Mouse (Mus musculus) E14TG2a.4 (cell line): Measurements from ENCODE around the gene Cenpu.
A peak's percentile ranks its signal among the peaks of the same experiment; 100 is the strongest.

Source experiments
- H3K27me3 ChIP-seq: 2 replicates; pipeline ENCODE4 v1.6.1; 2014; ENCODE audit warnings: low read length, control low read depth; ENCODE audit not compliant: insufficient read depth
- H3K36me3 ChIP-seq: 2 replicates; pipeline ENCODE4 v1.6.1; 2014; ENCODE audit warnings: low read length, control low read depth; ENCODE audit not compliant: insufficient read depth
- H3K4me1 ChIP-seq: replicated peaks from 2 replicates; pipeline ENCODE4 v1.6.1; 2014; ENCODE audit warnings: low read depth, low read length, control low read depth
- H3K4me3 ChIP-seq: replicated peaks from 2 replicates; pipeline ENCODE4 v1.5.1; 2014; ENCODE audit warnings: mild to moderate bottlenecking, low read length
- H3K9me3 ChIP-seq: 2 replicates; pipeline ENCODE4 v1.6.1; 2014; ENCODE audit warnings: low read length, control low read depth
- CTCF ChIP-seq: conservative IDR thresholded peaks from 2 replicates; pipeline ENCODE4 v1.5.1; 2014; ENCODE audit warnings: low read length
- NANOG ChIP-seq: IDR thresholded peaks from 2 replicates; pipeline ENCODE4 v1.6.1; 2014; ENCODE audit warnings: borderline replicate concordance, low read length, mixed read lengths
- POU5F1 ChIP-seq: IDR thresholded peaks from 2 replicates; pipeline ENCODE4 v1.6.1; 2014; ENCODE audit warnings: low read length, borderline replicate concordance

Gene Cenpu

DNA sequence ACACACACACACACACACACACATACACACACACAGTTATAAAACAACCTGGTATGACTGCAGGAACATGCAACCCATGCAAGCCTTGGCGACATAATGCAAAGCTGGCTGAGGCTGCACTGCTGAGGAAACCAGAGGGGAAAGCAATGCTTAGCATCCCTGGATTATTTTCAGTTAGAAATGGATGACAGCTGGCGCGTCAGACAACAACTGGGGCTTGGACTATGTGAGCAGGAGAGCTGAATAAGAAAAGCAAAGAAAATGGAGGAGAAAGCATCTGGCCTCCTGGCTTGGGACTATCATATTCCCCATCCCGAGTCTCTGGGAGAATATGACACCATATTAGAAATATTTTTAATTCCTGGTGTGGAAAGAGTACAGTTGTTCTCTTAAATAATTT, 61.1 kb downstream of the Cenpu start:
- TF ChIP-seq NANOG (no peak), CTCF (no peak), POU5F1 (no peak)
- H3K9me3 ChIP-seq = no peaks in the 10 kb centered on the region
- peaks cover 36% of the 10 kb centered on the region for H3K36me3 ChIP-seq
- no peak overlapping the region for H3K4me3 ChIP-seq
- H3K27me3 ChIP-seq = no peaks in the 10 kb centered on the region
- H3K4me1 ChIP-seq = peaks cover 16% of the 10 kb centered on the region

DNA sequence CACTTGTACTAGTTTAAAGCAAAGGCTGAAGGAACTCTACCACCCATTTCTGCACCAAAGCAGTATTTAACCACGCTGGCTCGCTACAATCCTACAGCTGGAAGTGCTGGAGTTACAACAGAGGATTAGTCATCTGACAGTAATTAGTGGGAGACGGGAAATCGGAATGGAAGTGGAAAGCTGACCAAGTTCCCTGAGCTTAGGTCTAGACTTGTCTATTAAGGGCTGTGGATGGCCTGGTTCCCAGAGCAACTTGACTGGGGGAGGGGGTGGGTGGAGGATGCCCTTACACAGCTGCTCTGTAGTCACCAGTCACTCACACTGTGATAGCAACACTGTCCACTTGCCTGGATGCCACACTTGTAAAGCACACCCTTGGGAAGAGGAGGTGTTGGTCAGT, 61.5 kb downstream of the Cenpu start:
- Histone ChIP-seq H3K36me3 (peaks cover 34% of the 10 kb centered on the region), H3K27me3 (no peaks in the 10 kb centered on the region), H3K9me3 (no peaks in the 10 kb centered on the region), H3K4me3 (no peak overlapping the region), H3K4me1 (peaks cover 21% of the 10 kb centered on the region)
- TF ChIP-seq CTCF (no peak), NANOG (no peak), POU5F1 (no peak)

GRCm38 (mm10) chr8:46615936-46616335, 64.1 kb downstream of the Cenpu start:
- no peaks in the 10 kb centered on the region for H3K9me3 ChIP-seq
- H3K36me3 ChIP-seq = peaks cover 11% of the 10 kb centered on the region
- H3K4me1 ChIP-seq = peaks cover 45% of the 10 kb centered on the region
- H3K27me3 ChIP-seq = no peaks in the 10 kb centered on the region
- TF ChIP-seq POU5F1 (no peak), NANOG (no peak), CTCF (no peak)
- peak overlapping the region; percentile 83 for H3K4me3 ChIP-seq

- H3K4me1 ChIP-seq = peaks cover 44% of the 10 kb centered on the region
- H3K9me3 ChIP-seq = no peaks in the 10 kb centered on the region
- TF ChIP-seq CTCF (no peak), POU5F1 (no peak), NANOG (no peak)
- peaks cover 7% of the 10 kb centered on the region; the same call in 1 of the 2 replicates for H3K36me3 ChIP-seq
- no peaks in the 10 kb centered on the region for H3K27me3 ChIP-seq
- peak within 1 kb of the TSS; percentile 89 for H3K4me3 ChIP-seq
These were observed 65.3 kb downstream of the Cenpu start, which contains the start of the genes Primpol and Casp3 for GRCm38 (mm10) chr8:46616879-46617689. Primpol (minus strand) TSS chr8:46617212. Casp3 (plus strand) TSS chr8:46617291.

DNA sequence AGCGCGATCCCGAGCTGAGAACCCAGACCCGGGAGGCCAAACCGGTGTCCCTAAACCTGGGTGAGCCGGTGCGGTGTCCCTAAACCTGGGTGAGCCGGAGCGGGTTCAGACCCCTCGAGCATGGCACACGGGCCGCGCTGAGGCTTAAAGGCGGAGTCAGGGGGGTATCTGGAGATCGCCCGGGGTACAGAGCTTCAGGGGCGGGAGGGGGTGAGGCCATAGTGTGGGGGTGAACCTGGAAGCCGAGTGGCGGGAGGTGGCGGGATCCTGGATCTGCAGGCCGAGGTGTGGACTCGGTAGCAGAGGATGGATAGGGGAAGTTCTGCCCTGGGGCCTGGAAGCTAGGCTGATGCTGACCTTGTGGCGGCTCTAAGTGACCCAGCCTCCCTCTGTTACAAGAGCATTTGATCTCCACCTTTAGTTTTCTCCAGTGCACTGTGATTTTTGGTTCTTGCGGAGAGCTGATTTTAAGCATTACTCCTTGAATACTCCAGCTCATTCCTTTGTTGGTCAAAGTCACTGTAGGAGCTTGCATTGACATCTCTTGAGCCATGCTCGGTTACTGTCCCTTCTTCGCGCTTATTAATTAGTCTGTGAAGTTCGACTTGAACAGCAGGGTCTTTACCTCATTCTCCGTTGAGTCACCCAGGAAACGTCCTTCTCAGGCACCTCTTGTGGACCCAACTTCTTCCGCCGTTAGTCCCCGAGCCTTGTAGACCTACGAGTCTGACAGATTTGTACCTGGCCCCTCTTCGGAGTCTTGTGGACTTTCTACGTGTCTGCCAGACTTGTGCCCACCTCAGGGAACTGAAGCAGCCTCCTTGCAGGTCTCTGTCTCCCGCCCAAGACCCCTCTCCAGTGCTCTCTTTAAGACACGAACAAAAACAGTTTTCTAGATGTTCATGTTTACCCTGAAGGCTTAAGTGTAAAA, 66.1 kb downstream of the Cenpu start:
- Histone ChIP-seq H3K36me3 (peaks cover 7% of the 10 kb centered on the region; the same call in 1 of the 2 replicates), H3K9me3 (no peaks in the 10 kb centered on the region), H3K27me3 (no peaks in the 10 kb centered on the region), H3K4me1 (peaks cover 44% of the 10 kb centered on the region), H3K4me3 (peak overlapping the region; percentile 89)
- no peak for TF ChIP-seq NANOG
- no peak for TF ChIP-seq CTCF
- TF ChIP-seq POU5F1 = no peak

DNA sequence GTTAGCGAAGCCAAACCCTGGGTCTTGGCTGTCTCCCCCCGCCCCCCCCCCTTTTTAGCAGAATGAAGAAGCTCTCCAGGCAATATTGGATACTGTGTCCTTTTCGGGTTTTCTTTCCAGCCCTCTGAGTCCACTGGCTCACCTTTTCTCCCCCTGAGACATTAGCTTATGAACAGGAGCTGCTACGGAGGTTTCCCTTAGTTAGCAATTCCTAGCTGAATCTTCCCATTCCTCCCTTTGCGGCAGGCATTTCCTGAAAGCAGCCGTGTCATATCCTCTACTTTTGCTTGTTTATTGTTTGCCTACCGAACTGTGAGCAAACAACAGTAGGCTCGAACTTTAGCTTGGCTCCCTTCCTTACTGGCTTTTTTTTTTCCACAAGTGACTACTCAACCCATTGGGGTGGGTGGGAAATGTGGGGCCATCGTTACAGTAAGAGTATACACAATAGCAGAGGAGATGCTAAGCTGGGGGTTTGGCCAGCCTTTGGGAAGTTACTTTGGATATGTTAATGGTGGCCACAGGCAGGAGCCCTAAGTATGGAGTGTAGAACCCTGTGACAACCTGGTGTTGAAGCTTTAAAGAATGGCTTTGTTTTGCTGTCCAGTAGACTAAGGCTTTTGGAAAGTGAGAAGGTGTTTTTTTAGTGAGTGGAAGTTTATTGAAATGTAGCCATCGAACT, 67.0 kb downstream of the Cenpu start:
- Histone ChIP-seq H3K4me3 (peak overlapping the region; percentile 89), H3K4me1 (peaks cover 44% of the 10 kb centered on the region), H3K27me3 (no peaks in the 10 kb centered on the region), H3K36me3 (0 out of 2 replicates have a peak, but pooled peaks cover under 1% of the 10 kb centered on the region), H3K9me3 (no peaks in the 10 kb centered on the region)
- no peak for TF ChIP-seq POU5F1
- no peak for TF ChIP-seq NANOG
- TF ChIP-seq CTCF = no peak

DNA sequence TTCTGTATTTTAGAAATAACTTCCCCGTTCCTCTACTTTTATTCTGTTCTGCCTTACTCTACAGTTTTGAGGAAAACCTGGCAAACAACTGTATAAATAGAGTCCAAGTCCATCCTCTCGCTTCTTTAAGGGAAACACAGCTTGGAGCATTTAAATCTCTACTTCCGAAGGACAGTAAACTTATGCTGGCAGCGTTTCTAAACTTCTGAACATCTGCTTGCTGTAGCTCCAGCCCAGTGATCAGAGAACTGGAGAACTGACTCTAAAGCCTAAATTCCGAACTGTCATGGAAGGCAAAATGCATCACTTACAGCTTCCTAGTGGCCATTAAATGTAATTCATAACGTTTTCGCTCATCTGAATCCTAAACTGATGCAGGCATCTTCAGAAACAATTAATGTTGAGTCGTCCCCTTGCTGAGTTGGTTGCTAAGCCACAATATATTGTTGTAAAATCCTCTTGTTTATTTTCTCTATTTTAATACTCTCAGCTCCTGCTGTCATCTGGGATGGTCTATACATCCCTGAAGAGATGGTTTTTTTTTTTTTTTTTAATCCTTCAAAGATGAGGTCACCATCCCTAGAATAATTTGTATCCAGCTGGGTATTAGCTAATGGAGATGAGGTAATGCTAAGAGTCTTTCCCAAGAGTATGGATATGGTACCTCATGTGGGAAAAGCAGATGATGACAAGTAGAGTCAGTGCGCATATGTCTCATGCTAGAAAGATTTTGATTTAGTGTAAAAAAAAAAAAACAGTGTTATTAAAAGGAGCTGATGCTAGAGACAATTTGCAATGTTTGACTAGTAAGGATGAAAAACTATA, 70.8 kb downstream of the Cenpu start:
- TF ChIP-seq NANOG = no peak
- TF ChIP-seq CTCF = no peak
- no peak for TF ChIP-seq POU5F1
- no peaks in the 10 kb centered on the region for H3K9me3 ChIP-seq
- H3K27me3 ChIP-seq = no peaks in the 10 kb centered on the region
- no peak overlapping the region for H3K4me3 ChIP-seq
- no peaks in the 10 kb centered on the region for H3K36me3 ChIP-seq
- H3K4me1 ChIP-seq = peaks cover 36% of the 10 kb centered on the region
